Mouse (Mus musculus) liver, embryonic 16.5 days (tissue): ENCODE measurements around the gene Hmg20b. TPM values are rescaled to one million over a fixed set of nuclear protein-coding genes. Genes with fewer than 3 reads are reported as not detected.

Source experiments
- ATAC-seq: fragments of 200-750 bp; cut with Nextera tagmentation; 2 replicates; pipeline ENCODE4 v1.8.0; 2017; ENCODE audit warnings: low read depth, mild to moderate bottlenecking, moderate number of reproducible peaks, moderate library complexity
- H3K27ac ChIP-seq: fragments of 300-500 bp; sonication (generic); 2 replicates; pipeline ENCODE4 v1.5.1; 2014; ENCODE audit warnings: mild to moderate bottlenecking, low read length
- H3K27me3 ChIP-seq: fragments of 300-500 bp; sonication (generic); 2 replicates; pipeline ENCODE4 v1.6.1; 2014; ENCODE audit warnings: low read depth, low read length, mixed read lengths; ENCODE audit not compliant: control insufficient read depth, insufficient read depth
- H3K36me3 ChIP-seq: fragments of 300-500 bp; sonication (generic); 2 replicates; pipeline ENCODE4 v1.6.1; 2014; ENCODE audit warnings: mild to moderate bottlenecking; ENCODE audit not compliant: control insufficient read depth, insufficient read depth
- H3K4me1 ChIP-seq: fragments of 300-500 bp; sonication (generic); 2 replicates; pipeline ENCODE4 v1.6.1; 2014; ENCODE audit warnings: low read depth, low read length, mixed read lengths; ENCODE audit not compliant: control insufficient read depth
- H3K4me2 ChIP-seq: fragments of 300-500 bp; sonication (generic); 2 replicates; pipeline ENCODE4 v1.6.1; 2014; ENCODE audit warnings: low read depth, low read length, mixed read lengths
- H3K4me3 ChIP-seq: fragments of 300-500 bp; sonication (generic); 2 replicates; pipeline ENCODE4 v1.5.1; 2014; ENCODE audit warnings: low read depth, mild to moderate bottlenecking, low read length
- H3K9ac ChIP-seq: fragments of 300-500 bp; sonication (generic); 2 replicates; pipeline ENCODE4 v1.6.1; 2014; ENCODE audit warnings: low read depth, low read length
- H3K9me3 ChIP-seq: fragments of 300-500 bp; sonication (generic); replicated peaks from 2 replicates; pipeline ENCODE4 v1.6.1; 2016; ENCODE audit warnings: low read length; ENCODE audit not compliant: control insufficient read depth
- WGBS: fragments of 180-500 bp; shearing (Covaris S2); extraction: QIAGEN DNeasy Blood & Tissue Kit; methylation state at CpG from one replicate; pipeline ENCODE4 v1.1.7; 2014; ENCODE audit not compliant: insufficient replicate concordance; 5-methylcytosine and 5-hydroxymethylcytosine counted together
- polyA plus RNA-seq: library from polyadenylated mRNA; unstranded; fragments of >200 nt; fragmentation: Nextera tagmentation; extraction: Ambion mirVana; gene quantifications from 2 replicates; pipeline ENCODE4 v1.2.1, GENCODE M21; 2015

The Hmg20b gene
- polyA plus RNA-seq, 1 experiment from 2014 or later = 22.5 TPM

DNA sequence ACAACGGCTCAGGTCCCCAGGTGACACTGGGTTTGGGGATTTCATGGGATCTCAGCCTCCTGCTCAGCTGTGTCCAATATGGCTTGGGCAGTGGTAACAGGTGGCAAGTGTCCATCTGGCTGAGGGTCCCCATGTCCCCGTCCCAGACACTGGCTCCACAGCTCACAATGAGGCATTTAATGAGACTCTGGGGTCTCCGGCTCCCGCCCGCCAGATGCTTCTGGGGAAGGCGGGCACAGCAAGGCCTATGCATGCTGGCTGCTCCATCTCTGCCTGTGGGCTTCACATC, 16.9 kb upstream of the Hmg20b start:
- no peaks in the 10 kb centered on the region for H3K27me3 ChIP-seq
- no peak overlapping the region for H3K9ac ChIP-seq
- no peak for ATAC-seq
- H3K36me3 ChIP-seq = peaks cover 67% of the 10 kb centered on the region
- peaks cover 51% of the 10 kb centered on the region for H3K4me1 ChIP-seq
- H3K4me3 ChIP-seq = no peak overlapping the region
- H3K27ac ChIP-seq = no peak overlapping the region
- no peak overlapping the region for H3K4me2 ChIP-seq
- H3K9me3 ChIP-seq = no peaks in the 10 kb centered on the region
- 83% methylated on average over 6 of the region's 6 CpGs for WGBS

DNA sequence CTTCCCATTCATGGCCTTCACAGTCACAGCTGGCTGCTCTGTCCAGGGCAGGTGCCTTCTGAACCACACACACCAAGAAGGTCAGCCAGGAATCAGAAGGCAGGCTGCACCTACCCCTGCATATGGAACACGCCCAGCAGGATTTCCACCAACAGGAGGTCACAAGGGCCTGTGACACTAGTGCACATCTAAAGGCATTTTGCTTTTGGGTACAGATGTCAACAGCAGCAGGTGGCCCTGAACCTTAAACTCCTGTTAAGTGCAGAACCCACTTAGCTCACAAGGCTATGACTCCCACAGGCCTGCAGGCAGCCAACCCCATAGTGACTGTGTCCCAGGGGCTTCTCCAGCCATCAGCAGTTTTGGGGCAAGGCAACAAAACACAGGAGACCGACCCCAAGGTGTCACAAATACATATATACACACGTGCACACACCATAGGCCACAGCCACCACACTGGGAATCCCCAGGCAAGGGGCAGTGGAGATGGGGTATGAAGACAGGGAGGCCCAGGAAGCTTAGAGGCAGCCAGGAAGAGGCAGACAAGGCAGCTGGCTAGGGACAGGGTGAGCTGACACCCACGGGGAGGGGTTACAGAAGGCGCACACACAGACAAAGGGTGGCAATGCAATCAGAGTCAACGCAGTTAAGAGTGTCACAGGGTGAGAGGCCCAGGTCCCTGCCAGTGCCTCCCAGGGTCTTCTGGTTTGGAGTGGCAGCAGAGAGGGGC, 16.4 kb upstream of the Hmg20b start:
- H3K27ac ChIP-seq = peak overlapping the region; percentile 78
- peaks cover 62% of the 10 kb centered on the region for H3K36me3 ChIP-seq
- peak; percentile 1; the same call in 1 of the 2 replicates for ATAC-seq
- peaks cover 56% of the 10 kb centered on the region for H3K4me1 ChIP-seq
- no peaks in the 10 kb centered on the region for H3K27me3 ChIP-seq
- no peak overlapping the region for H3K4me2 ChIP-seq
- 62% methylated on average over 6 of the region's 6 CpGs for WGBS
- no peak overlapping the region for H3K4me3 ChIP-seq
- no peaks in the 10 kb centered on the region for H3K9me3 ChIP-seq
- no peak overlapping the region for H3K9ac ChIP-seq

DNA sequence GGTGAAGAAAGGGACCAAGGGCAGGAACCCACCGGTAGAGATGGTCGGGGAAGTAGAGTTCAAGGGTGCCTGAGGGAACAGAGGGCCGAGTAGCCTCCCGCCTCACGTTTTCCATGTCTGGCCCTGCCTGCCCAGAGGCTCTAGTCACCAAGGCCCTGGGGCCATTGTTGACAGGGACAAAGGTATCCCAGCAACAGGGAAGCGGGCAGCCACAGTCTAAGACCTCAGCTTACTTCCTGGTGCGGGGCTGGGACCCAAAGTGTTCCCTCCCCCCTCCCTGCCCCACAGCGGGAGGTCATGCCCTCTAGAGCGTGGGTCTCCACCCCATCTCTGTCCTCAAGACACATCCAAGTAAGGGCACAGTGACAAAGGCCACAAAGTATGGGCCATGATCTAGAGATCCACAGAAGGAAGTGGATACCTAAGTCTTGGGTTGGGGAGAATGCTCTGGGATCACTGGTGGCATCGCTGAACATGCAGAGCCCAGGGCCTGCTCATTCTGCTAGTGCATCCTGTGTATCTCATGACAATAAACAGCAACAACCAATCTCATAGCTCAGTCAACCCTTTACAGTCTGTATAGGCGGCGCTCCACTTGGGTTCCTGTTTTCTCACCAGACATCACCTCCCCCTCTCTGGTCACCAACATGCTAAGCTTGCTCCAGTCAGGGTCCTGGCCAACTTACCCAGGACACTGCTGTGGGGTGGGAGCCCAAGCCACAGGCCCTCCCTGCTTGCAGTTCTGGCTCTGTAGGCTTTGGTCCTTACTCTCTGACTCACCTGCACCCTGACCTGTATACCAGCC, 15.6 kb upstream of the Hmg20b start, which contains the start of gene 4930404N11Rik:
Gene 4930404N11Rik, minus strand, starts transcription at position 145 of the 805 bp plus-strand sequence.
- H3K27me3 ChIP-seq = no peaks in the 10 kb centered on the region
- H3K9ac ChIP-seq = peak within 1 kb of the TSS; percentile 15; the same call in 1 of the 2 replicates
- no peak within 1 kb of the TSS for H3K4me2 ChIP-seq
- WGBS = 29% methylated on average over 12 of the region's 12 CpGs
- peak within 1 kb of the TSS; percentile 78 for H3K27ac ChIP-seq
- H3K4me1 ChIP-seq = peaks cover 63% of the 10 kb centered on the region
- no peaks in the 10 kb centered on the region for H3K9me3 ChIP-seq
- no peak within 1 kb of the TSS for H3K4me3 ChIP-seq
- ATAC-seq = peak; percentile 0; the same call in 1 of the 2 replicates
- H3K36me3 ChIP-seq = peaks cover 59% of the 10 kb centered on the region

DNA sequence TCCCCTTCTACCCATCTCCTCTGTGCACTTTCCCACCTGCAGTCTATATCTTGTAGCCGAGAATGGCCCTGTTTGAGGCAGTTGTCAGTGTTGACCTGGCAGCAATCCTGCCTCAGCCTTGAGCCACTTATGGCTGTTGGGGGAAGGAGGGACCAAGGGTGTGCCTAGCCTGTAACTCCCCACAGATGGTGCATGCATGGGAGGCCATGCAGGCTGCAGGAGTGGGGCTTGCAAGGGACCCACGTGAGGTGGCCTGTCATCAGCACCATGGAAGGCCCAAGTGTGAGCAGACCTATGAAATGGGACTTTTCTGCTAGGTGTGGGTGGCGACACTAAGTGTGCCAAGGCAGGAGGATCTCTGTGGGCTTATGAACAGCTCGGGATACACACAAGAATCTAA, 14.8 kb upstream of the Hmg20b start:
- 42% methylated on average over 4 of the region's 4 CpGs for WGBS

DNA sequence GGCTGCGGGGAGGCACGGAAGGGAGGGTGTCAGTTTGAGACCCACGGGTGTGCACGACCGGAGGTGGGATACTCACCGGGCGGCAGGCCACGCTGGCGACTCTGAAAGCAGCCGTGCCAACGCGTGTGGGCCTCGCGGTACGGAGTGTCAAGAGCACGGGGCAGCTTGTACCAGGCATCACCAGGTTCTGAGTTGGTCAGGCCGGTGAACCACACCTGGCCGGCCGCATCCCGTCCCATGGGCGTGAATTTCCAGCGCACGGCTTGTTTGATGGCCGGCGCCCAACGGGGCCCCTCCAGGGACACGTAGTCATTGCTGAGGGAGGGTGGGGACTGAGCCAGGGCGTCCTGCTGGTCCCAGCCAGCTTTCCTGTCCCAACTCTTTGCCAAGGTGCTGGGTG, 14.4 kb upstream of the Hmg20b start:
- peak overlapping the region; percentile 15; the same call in 1 of the 2 replicates for H3K9ac ChIP-seq
- ATAC-seq = no peak
- H3K36me3 ChIP-seq = peaks cover 48% of the 10 kb centered on the region
- no peaks in the 10 kb centered on the region for H3K27me3 ChIP-seq
- H3K4me3 ChIP-seq = no peak overlapping the region
- no peaks in the 10 kb centered on the region for H3K9me3 ChIP-seq
- peaks cover 75% of the 10 kb centered on the region for H3K4me1 ChIP-seq
- 58% methylated on average over 28 of the region's 28 CpGs for WGBS
- H3K4me2 ChIP-seq = no peak overlapping the region
- H3K27ac ChIP-seq = peak overlapping the region; percentile 78

More for the DNA sequence above, 14.8 kb upstream of the Hmg20b start:
- no peak overlapping the region for H3K4me3 ChIP-seq
- peaks cover 71% of the 10 kb centered on the region for H3K4me1 ChIP-seq
- H3K27ac ChIP-seq = peak overlapping the region; percentile 78
- peak overlapping the region; percentile 15; the same call in 1 of the 2 replicates for H3K9ac ChIP-seq
- H3K36me3 ChIP-seq = peaks cover 52% of the 10 kb centered on the region
- no peaks in the 10 kb centered on the region for H3K9me3 ChIP-seq
- H3K27me3 ChIP-seq = no peaks in the 10 kb centered on the region
- no peak for ATAC-seq
- no peak overlapping the region for H3K4me2 ChIP-seq

DNA sequence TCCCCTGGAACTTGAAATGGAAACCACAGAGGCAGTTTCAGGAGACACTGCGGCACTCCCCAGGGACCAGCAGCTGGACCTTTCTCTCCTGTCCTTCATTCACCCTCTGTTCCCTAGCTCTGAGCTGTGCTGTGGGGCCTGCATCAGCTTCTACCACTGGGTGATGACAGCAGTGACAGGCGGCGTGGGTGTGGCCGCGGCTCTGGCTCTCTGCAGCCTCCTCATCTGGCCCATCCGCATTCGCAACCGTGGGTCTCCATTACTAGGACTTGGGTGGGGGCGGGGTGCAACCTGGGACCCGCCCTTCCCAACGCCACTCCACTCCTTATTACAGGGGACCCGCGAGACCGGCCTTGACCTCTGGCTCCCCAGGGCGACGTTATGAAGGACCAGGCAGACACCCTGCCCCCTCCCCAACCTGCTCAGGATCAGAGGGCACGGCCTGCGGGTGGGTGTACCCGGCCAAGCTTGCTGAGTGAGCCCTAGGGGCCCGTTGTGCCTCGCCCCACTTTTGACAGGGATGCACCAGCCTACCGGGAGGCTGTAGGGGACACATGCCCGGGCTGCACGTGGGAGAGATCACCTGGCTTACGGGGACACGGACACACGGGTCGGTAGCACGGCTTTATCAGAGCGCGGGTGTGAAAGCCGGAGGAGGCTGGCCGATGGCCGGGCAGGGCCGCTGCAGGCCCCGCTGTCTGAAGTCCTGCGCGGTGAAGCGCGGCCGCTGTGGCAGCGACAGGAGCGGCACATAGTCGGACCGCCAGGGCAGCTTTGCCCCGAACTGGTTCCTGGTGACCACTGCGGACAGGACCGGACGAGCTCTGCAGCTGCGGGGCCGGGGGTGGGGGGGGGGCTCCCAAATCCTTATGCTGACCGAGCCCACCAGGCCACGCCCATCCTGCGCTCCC, 13.4 kb upstream of the Hmg20b start:
- H3K9me3 ChIP-seq = no peaks in the 10 kb centered on the region
- peak overlapping the region; percentile 47 for H3K9ac ChIP-seq
- H3K4me3 ChIP-seq = no peak overlapping the region
- peak overlapping the region; percentile 55; the same call in 1 of the 2 replicates for H3K4me2 ChIP-seq
- peaks cover 38% of the 10 kb centered on the region for H3K36me3 ChIP-seq
- ATAC-seq = no peak
- peaks cover 85% of the 10 kb centered on the region for H3K4me1 ChIP-seq
- WGBS = 62% methylated on average over 54 of the region's 54 CpGs
- no peaks in the 10 kb centered on the region for H3K27me3 ChIP-seq
- H3K27ac ChIP-seq = peak overlapping the region; percentile 84

DNA sequence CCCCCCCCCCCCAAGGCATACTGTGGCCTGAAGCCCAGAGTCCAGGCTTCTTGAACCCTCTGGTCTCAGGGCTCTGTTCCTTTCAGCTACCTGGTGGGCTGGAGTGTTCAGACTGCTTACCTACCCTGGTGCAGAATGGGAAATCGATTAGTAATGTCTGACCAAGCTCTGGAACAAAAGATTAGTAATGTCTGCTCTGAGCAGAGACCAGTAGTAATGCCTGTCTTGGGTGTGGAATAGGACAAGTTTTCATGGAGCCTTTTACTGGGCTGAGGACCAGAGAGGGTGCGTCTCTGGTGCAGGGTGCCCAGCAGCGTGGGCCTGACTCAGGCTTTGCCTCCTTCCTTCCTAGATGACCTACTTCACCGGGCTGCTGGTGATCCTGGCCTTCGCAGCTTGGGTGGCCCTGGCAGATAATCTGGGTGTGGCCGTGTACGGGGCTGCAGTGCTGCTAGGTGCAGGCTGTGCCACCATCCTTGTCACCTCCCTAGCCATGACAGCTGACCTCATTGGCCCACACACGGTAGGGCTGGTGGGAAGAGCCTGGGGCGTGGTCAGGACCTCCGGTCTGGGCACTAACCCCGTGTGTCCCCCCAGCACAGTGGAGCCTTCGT, 12.2 kb upstream of the Hmg20b start:
- peaks cover 90% of the 10 kb centered on the region for H3K4me1 ChIP-seq
- H3K4me3 ChIP-seq = peak overlapping the region; percentile 22; the same call in 1 of the 2 replicates
- ATAC-seq = peak; percentile 85
- WGBS = 22% methylated on average over 12 of the region's 12 CpGs
- H3K36me3 ChIP-seq = peaks cover 26% of the 10 kb centered on the region
- H3K27me3 ChIP-seq = no peaks in the 10 kb centered on the region
- H3K9me3 ChIP-seq = no peaks in the 10 kb centered on the region
- H3K9ac ChIP-seq = peak overlapping the region; percentile 47
- H3K4me2 ChIP-seq = peak overlapping the region; percentile 55
- H3K27ac ChIP-seq = peak overlapping the region; percentile 84

DNA sequence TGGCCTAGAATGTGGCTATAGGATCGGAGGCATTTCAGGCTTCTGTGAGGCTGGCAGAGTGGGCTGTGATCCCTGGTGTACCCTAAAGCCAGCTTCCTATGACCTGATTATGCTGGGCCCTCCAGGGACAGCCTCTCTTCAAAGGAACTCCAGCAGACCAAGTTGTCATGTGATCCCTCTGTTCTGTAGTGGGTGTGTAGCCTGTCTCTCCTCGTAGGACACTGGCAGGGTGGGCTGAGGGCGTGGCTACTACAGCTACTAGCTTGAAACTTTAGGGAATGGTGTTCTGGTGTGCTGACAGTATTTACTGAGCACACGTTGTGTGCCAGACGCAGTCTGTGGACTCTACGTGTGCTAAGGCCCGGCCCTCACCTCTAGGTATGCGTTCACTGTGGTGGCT, 10.4 kb upstream of the Hmg20b start:
- peak overlapping the region; percentile 43; the same call in 1 of the 2 replicates for H3K9ac ChIP-seq
- H3K27ac ChIP-seq = peak overlapping the region; percentile 84
- no peaks in the 10 kb centered on the region for H3K27me3 ChIP-seq
- 65% methylated on average over 8 of the region's 8 CpGs for WGBS
- peaks cover 89% of the 10 kb centered on the region for H3K4me1 ChIP-seq
- H3K36me3 ChIP-seq = peaks cover 9% of the 10 kb centered on the region
- no peaks in the 10 kb centered on the region for H3K9me3 ChIP-seq
- no peak for ATAC-seq
- H3K4me2 ChIP-seq = peak overlapping the region; percentile 21; the same call in 1 of the 2 replicates
- no peak overlapping the region for H3K4me3 ChIP-seq
